Mouse (Mus musculus): ENCODE data around the gene Prcc. TPM values are rescaled to one million over a fixed set of nuclear protein-coding genes. Genes with fewer than 3 reads are reported as not detected.

The Prcc gene
- polyA plus RNA-seq, 1 experiment: 27.1 TPM

DNA sequence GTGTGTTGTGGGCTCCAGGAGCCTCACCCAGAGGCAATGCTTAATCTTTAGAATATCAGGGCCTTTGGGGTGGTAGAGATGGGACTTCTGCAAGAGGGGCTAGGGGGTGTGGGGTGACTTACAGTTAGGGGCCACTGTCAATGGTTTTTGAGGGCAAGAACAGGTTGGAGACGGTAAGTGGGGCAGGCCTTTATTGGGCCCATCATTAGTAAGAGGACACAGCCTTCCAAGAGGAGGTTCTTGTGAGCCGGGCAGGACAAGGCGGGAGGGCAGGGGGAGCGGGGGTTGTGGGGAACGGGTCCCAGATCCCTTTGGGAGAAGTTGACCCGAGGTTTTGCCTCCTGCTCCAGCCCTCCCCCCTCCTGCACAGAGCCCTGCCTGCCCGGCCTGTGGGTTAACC lies 28.1 kb upstream of the Prcc start:
- no peaks in the 10 kb centered on the region for H3K27me3 ChIP-seq (ENCODE audit: control insufficient read depth, insufficient read depth, low read length)
- no peak overlapping the region for H3K27ac ChIP-seq (ENCODE audit: insufficient read depth, low read depth, low read length)
- H3K36me3 ChIP-seq (ENCODE audit: control insufficient read depth, insufficient read depth, low read length): peaks cover 29% of the 10 kb centered on the region
- H3K4me1 ChIP-seq (ENCODE audit: control insufficient read depth, insufficient read depth, insufficient read length, low read length): peaks cover 15% of the 10 kb centered on the region
- 80% methylated on average over 7 of the region's 7 CpGs for WGBS
- no peak overlapping the region for H3K4me3 ChIP-seq (ENCODE audit: low read depth, low read length)
- TF ChIP-seq POLR2A (IDR thresholded peaks at IDR 0.05; ENCODE audit: low read depth, low read length): no peak
- no peak for TF ChIP-seq CTCF (IDR thresholded peaks at IDR 0.05; ENCODE audit: extremely low read depth, insufficient read length, insufficient replicate concordance, low read depth, low read length)

DNA sequence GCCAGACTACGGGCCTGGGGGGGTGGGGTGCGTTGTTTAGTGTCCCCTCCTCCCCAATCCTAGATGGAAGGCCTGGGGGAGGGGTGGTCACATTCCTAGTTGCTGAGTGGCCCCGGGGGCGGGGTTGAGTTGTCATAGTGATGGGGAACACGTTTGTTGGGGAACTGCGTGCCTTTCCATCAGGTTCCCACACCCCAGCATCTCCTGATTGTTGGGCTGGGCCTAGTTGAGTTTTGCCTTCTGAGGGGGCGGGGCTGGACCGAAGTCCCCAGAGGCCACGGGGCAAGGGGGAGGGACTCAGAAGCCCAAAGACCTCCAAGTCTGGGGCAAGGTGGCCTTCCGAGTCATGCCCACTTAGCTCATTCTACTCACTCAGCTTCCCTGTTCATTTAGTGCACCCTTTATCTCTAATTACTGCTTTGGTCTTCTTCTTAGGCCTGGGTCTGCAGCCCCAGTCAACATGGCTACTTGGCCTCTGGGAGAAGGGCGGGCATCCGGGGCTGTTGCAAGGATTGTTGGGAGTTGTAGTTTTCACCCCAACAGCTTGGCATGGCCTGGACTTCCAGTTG lies 25.2 kb upstream of the Prcc start:
- Histone ChIP-seq H3K4me1 (ENCODE audit: control insufficient read depth, insufficient read depth, insufficient read length, low read length) (peaks cover 23% of the 10 kb centered on the region), H3K27me3 (ENCODE audit: control insufficient read depth, insufficient read depth, low read length) (no peaks in the 10 kb centered on the region), H3K4me3 (ENCODE audit: low read depth, low read length) (peak overlapping the region; percentile 73), H3K27ac (ENCODE audit: insufficient read depth, low read depth, low read length) (peak overlapping the region; percentile 99), H3K36me3 (ENCODE audit: control insufficient read depth, insufficient read depth, low read length) (peaks cover 20% of the 10 kb centered on the region)
- WGBS: 8% methylated on average over 12 of the region's 12 CpGs
- TF ChIP-seq CTCF (IDR thresholded peaks at IDR 0.05; ENCODE audit: extremely low read depth, insufficient read length, insufficient replicate concordance, low read depth, low read length) (no peak), POLR2A (IDR thresholded peaks at IDR 0.05; ENCODE audit: low read depth, low read length) (0 out of 2 replicates have a peak, but pooled peaks have one; percentile 20)

DNA sequence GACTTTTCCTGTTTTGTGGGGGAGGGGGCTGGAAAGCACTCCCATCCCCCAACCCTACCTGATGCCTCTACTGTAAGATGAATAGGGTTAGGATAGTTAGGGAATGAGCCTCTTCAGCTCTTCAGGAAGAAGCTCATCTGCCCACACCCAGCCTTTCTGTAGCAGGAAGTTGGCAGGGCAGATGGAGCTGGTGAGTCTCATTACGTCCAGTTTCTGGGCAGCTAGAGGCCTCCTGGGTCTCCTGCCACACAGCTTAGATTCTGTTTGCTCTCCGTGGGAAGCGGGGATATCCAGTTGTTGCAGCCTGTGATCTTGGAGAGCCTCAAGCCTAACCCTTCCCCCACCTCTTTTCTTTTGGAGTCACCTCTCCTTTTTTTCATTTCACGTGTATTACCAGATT lies 24.5 kb upstream of the Prcc start:
- 11% methylated on average over 4 of the region's 4 CpGs for WGBS
- no peak overlapping the region for H3K4me3 ChIP-seq (ENCODE audit: low read depth, low read length)

DNA sequence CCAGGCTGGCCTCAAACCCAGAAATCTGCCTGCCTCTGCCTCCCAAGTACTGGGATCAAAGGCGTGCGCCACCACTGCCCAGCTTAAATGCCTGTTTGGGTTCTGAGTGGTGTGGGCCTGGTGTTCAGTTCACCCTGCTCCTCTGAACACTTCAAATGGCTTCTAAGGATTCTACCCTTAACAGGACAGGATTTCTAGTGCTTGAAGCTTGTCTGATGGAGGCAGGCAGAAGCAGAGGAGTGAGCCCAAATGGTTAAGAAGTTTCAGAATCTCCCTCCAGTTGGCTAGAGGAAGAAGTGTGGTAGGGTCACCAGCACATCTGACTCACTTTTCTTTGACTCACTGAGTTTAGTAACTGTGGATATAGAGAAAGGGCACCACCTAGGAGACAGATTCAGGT lies 24.0 kb upstream of the Prcc start:
- TF ChIP-seq CTCF (IDR thresholded peaks at IDR 0.05; ENCODE audit: extremely low read depth, insufficient read length, insufficient replicate concordance, low read depth, low read length) (no peak), POLR2A (IDR thresholded peaks at IDR 0.05; ENCODE audit: low read depth, low read length) (no peak)
- peaks cover 23% of the 10 kb centered on the region for H3K4me1 ChIP-seq (ENCODE audit: control insufficient read depth, insufficient read depth, insufficient read length, low read length)
- 86% methylated on average over 2 of the region's 2 CpGs for WGBS
- no peak overlapping the region for H3K4me3 ChIP-seq (ENCODE audit: low read depth, low read length)
- peak overlapping the region; percentile 69 for H3K27ac ChIP-seq (ENCODE audit: insufficient read depth, low read depth, low read length)
- H3K27me3 ChIP-seq (ENCODE audit: control insufficient read depth, insufficient read depth, low read length): no peaks in the 10 kb centered on the region
- peaks cover 11% of the 10 kb centered on the region for H3K36me3 ChIP-seq (ENCODE audit: control insufficient read depth, insufficient read depth, low read length)

More for the DNA sequence above, 24.5 kb upstream of the Prcc start:
- Histone ChIP-seq H3K27ac (ENCODE audit: insufficient read depth, low read depth, low read length) (peak overlapping the region; percentile 69), H3K27me3 (ENCODE audit: control insufficient read depth, insufficient read depth, low read length) (no peaks in the 10 kb centered on the region), H3K4me1 (ENCODE audit: control insufficient read depth, insufficient read depth, insufficient read length, low read length) (peaks cover 23% of the 10 kb centered on the region), H3K36me3 (ENCODE audit: control insufficient read depth, insufficient read depth, low read length) (peaks cover 16% of the 10 kb centered on the region)
- TF ChIP-seq CTCF (IDR thresholded peaks at IDR 0.05; ENCODE audit: extremely low read depth, insufficient read length, insufficient replicate concordance, low read depth, low read length) (no peak), POLR2A (IDR thresholded peaks at IDR 0.05; ENCODE audit: low read depth, low read length) (no peak)

DNA sequence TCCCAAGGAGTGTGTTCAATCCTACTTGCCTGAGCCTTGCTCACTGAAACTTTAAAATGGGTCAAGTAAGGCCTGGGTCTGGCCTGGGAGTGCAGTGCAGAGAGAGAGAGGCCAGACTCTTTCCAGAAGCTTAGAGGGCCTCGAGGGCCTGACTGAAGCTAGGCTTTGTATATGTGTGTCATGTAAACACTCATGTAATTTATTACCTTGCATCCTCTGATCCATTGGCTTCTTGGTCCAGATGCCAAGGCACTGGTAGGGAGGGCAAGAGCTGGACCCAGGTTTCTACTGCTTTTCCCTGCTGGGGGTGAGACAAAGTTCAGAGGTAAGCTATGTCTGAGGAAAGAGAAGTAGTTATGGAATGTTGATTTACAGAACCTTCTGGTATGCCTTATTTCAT lies 22.5 kb upstream of the Prcc start:
- peak overlapping the region; percentile 92 for H3K4me3 ChIP-seq (ENCODE audit: low read depth, low read length)
- H3K27ac ChIP-seq (ENCODE audit: insufficient read depth, low read depth, low read length): peak overlapping the region; percentile 77

DNA sequence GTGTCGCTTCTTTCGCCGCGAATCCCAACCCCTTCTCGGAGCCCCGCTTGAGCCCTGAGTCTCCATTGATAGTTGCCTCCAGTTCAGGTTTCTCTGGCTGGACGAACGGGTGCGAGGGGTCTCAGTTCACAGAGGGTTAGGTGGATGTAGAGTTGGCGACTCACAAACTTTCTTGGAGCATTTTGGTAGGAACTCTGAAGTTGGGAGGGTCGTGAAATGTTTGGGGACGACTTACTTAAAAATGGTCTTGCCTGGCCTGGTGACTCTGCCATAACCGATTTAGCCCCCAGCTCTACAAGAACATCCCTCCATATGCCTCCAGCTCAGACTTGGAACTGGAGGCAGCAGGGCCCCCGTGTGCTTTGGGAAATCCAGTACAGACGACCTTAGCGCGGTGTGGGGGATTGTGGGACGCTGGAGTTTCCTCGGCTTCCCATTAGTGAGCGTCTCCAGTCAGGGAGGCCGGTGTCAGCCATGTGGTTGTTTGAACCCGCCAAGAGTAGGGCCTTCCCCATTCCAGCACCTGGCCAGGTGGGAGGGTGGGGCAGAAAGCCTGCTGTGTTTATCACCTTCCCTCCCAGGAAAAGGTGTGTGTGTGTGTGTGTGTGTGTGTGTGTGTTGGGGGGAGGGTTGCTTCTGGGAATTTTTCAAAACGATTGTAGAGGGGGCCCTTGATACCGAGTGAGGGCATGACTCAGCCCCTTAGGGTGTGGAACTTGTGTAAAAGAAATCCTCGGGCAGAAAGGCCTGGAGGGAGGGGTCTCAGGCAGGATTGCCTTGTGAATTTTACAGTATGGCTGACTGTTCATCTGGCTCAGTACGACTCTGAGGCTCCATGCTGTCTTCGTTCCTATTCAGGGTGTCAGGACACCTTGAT lies 21.8 kb upstream of the Prcc start:
- no peaks in the 10 kb centered on the region for H3K36me3 ChIP-seq (ENCODE audit: control insufficient read depth, insufficient read depth, low read length)
- H3K4me3 ChIP-seq (ENCODE audit: low read depth, low read length): peak overlapping the region; percentile 92
- H3K4me1 ChIP-seq (ENCODE audit: control insufficient read depth, insufficient read depth, insufficient read length, low read length): peaks cover 23% of the 10 kb centered on the region
- H3K27me3 ChIP-seq (ENCODE audit: control insufficient read depth, insufficient read depth, low read length): no peaks in the 10 kb centered on the region
- 1% methylated on average over 27 of the region's 27 CpGs for WGBS
- H3K27ac ChIP-seq (ENCODE audit: insufficient read depth, low read depth, low read length): peak overlapping the region; percentile 77
- TF ChIP-seq CTCF (IDR thresholded peaks at IDR 0.05; ENCODE audit: extremely low read depth, insufficient read length, insufficient replicate concordance, low read depth, low read length) (no peak), POLR2A (IDR thresholded peaks at IDR 0.05; ENCODE audit: low read depth, low read length) (no peak)

More for the DNA sequence above, 22.5 kb upstream of the Prcc start:
- no peaks in the 10 kb centered on the region for H3K27me3 ChIP-seq (ENCODE audit: control insufficient read depth, insufficient read depth, low read length)
- TF ChIP-seq CTCF (IDR thresholded peaks at IDR 0.05; ENCODE audit: extremely low read depth, insufficient read length, insufficient replicate concordance, low read depth, low read length) (no peak; the same call in 1 of the 2 replicates), POLR2A (IDR thresholded peaks at IDR 0.05; ENCODE audit: low read depth, low read length) (no peak)
- WGBS: 0% methylated on average over 1 of the region's 1 CpGs
- H3K36me3 ChIP-seq (ENCODE audit: control insufficient read depth, insufficient read depth, low read length): no peaks in the 10 kb centered on the region
- peaks cover 23% of the 10 kb centered on the region for H3K4me1 ChIP-seq (ENCODE audit: control insufficient read depth, insufficient read depth, insufficient read length, low read length)

DNA sequence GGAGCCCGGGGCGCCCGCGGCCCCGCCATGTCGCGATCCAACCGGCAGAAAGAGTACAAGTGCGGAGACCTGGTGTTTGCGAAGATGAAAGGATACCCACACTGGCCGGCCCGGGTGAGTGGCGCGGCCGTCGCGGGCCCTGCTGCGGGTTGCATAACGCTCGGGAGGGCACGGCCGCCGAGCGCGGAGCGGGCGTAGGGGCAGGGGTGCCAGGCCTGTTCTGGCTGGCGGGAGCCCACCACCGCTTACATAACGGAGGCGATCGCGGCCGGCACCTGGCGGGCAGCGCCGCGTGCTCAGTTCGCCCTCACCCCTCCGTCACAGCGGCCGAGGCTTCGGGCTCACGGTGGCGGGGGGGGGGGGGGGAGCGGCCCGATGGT lies 21.2 kb upstream of the Prcc start:
- peak overlapping the region; percentile 92 for H3K4me3 ChIP-seq (ENCODE audit: low read depth, low read length)
- TF ChIP-seq CTCF (IDR thresholded peaks at IDR 0.05; ENCODE audit: extremely low read depth, insufficient read length, insufficient replicate concordance, low read depth, low read length): no peak
- no peak for TF ChIP-seq POLR2A (IDR thresholded peaks at IDR 0.05; ENCODE audit: low read depth, low read length)
- no peaks in the 10 kb centered on the region for H3K36me3 ChIP-seq (ENCODE audit: control insufficient read depth, insufficient read depth, low read length)
- H3K27me3 ChIP-seq (ENCODE audit: control insufficient read depth, insufficient read depth, low read length): no peaks in the 10 kb centered on the region
- peak overlapping the region; percentile 77 for H3K27ac ChIP-seq (ENCODE audit: insufficient read depth, low read depth, low read length)
- WGBS: under 1% methylated on average over 46 of the region's 47 CpGs
- peaks cover 23% of the 10 kb centered on the region for H3K4me1 ChIP-seq (ENCODE audit: control insufficient read depth, insufficient read depth, insufficient read length, low read length)

Data from small intestine, adult 2 months (tissue).